Mouse (Mus musculus) cerebellum, adult 9-10 months (tissue): ENCODE measurements at regions not wholly inside any gene's neighbourhood (a gene's known extent, or its start where the extent isn't known, plus 50 kb on each side); places are given as distances from the start of the nearest gene placed in this dataset.
A peak's percentile ranks its signal among the peaks of the same experiment; 100 is the strongest.

Experiments used
- DNase-seq: peaks from one replicate; pipeline ENCODE4 v3.0.0; 2022

GRCm38 (mm10) chrX:44432251-44432650 is 64.1 kb upstream of the Dcaf12l2 start:
- peak; percentile 0 for DNase-seq
